Mouse (Mus musculus): Measurements from ENCODE around the gene Rpl23a. TPM values are rescaled to one million over a fixed set of nuclear protein-coding genes. Genes with fewer than 3 reads are reported as not detected.

Gene Rpl23a
- total and polyA plus RNA-seq, 3 experiments = 2,892 to 4,112 TPM; not detected in 1

DNA sequence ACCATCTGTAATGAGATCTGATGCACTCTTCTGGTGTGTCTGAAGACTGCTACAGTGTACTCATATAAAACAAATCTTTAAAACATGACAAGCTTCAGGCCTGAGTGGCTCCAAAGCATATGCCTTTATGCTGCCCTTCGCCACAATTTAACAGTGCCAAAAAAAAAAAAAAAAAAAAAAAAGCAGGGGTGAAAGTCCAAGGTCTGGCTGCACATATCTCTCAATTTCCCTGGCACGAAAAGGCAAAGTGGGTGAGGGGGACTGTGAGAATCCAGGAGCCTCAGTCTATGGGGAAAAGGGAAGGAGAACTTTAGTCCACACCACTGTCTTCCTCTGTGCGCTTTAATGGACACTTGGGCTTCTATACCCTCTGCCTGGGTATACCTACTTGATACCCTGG, 19.0 kb upstream of the Rpl23a start:
- peak; percentile 53 for TF ChIP-seq ZNF384 (IDR thresholded peaks at IDR 0.05; ENCODE audit: low read depth, low read length)
- TF ChIP-seq MAZ (IDR thresholded peaks at IDR 0.05; ENCODE audit: low read depth, low read length) = no peak
- Histone ChIP-seq H3K4me1 (ENCODE audit: control insufficient read depth in 1 of 2, insufficient read depth in 2 of 2, low read length in 2 of 2) (no peaks in the 10 kb centered on the region), H3K79me2 (ENCODE audit: control insufficient read depth, insufficient read depth, low read length, poor library complexity) (no peaks in the 10 kb centered on the region), H3K4me3 (ENCODE audit: control insufficient read depth in 1 of 2, insufficient read depth in 1 of 2, low read depth in 2 of 2, low read length in 2 of 2) (no peak overlapping the region), H3K9ac (ENCODE audit: control insufficient read depth, low read depth, low read length, poor library complexity, severe bottlenecking) (no peak overlapping the region), H3K27me3 (ENCODE audit: control insufficient read depth in 1 of 2, insufficient read depth in 2 of 2, low read length in 2 of 2) (no peaks in the 10 kb centered on the region), H3K9me3 (replicated peaks; ENCODE audit: insufficient read depth, low read length) (no peaks in the 10 kb centered on the region), H3K27ac (ENCODE audit: control insufficient read depth, low read depth, low read length) (no peak overlapping the region), H3K36me3 (ENCODE audit: control insufficient read depth in 1 of 2, insufficient read depth in 2 of 2, low read length in 2 of 2) (peaks cover 0 to 3% of the 10 kb centered on the region in 2 experiments; a peak in 1 of 4 replicates)
- no peak for DNase-seq (ENCODE audit: low read depth, low spot score)

DNA sequence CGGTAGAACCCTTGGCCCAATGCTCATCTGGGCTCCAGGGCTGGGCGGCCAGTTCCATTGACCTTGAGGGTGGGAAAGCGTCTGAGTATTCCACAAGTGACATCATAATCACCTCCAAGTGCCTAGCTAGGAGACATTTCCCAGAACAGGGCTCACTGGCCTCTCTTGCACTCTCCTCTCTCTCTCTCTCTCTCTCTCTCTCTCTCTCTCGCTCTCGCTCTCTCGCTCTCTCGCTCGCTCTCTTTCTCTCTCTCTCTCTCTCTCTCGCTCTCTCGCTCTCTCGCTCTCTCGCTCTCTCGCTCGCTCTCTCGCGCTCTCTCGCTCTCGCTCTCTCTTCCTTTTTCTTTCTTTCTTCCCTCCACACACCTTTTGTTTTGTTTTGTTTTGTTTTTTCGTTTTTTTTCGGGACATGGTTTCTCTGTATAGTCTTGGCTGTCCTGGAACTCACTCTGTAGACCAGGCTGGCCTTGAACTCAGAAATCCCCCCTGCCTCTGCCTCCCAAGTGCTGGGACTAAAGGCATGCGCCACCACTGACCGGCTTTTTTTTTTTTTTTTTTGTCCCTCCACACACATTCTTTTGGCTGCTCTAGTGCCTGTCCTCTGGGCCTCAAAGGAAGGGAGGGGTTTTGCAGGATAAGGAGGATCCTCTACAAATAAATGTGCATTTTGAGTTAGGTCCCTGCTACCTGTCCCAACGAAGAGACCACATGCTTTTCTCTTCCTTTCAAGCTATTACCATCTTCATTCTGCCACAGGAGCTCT, 11.9 kb upstream of the Rpl23a start:
- Histone ChIP-seq H3K9me3 (replicated peaks; ENCODE audit: insufficient read depth, low read length) (no peaks in the 10 kb centered on the region), H3K79me2 (ENCODE audit: control insufficient read depth, insufficient read depth, low read length, poor library complexity) (no peaks in the 10 kb centered on the region), H3K9ac (ENCODE audit: control insufficient read depth, low read depth, low read length, poor library complexity, severe bottlenecking) (peak overlapping the region; percentile 62), H3K27me3 (ENCODE audit: control insufficient read depth in 1 of 2, insufficient read depth in 2 of 2, low read length in 2 of 2) (no peaks in the 10 kb centered on the region), H3K27ac (ENCODE audit: control insufficient read depth, low read depth, low read length) (no peak overlapping the region), H3K36me3 (ENCODE audit: control insufficient read depth in 1 of 2, insufficient read depth in 2 of 2, low read length in 2 of 2) (peaks cover 0 to 2% of the 10 kb centered on the region in 2 experiments; a peak in 1 of 4 replicates), H3K4me3 (ENCODE audit: control insufficient read depth in 1 of 2, insufficient read depth in 1 of 2, low read depth in 2 of 2, low read length in 2 of 2) (peak overlapping the region; percentile 88 to 100), H3K4me1 (ENCODE audit: control insufficient read depth in 1 of 2, insufficient read depth in 2 of 2, low read length in 2 of 2) (peaks cover 0 to 9% of the 10 kb centered on the region in 2 experiments; a peak in 3 of 4 replicates)
- peak; percentile 30 for DNase-seq (ENCODE audit: low read depth, low spot score)
- no peak for TF ChIP-seq CHD2 (IDR thresholded peaks at IDR 0.05; ENCODE audit: low read length)
- no peak for TF ChIP-seq UBTF (IDR thresholded peaks at IDR 0.05; ENCODE audit: borderline replicate concordance, insufficient read depth, low read depth, low read length)
- TF ChIP-seq MYB (IDR thresholded peaks at IDR 0.05; ENCODE audit: low read depth, low read length) = no peak
- TF ChIP-seq USF1 (IDR thresholded peaks at IDR 0.05; ENCODE audit: low read depth, low read length) = no peak
- no peak for TF ChIP-seq RCOR1 (IDR thresholded peaks at IDR 0.05; ENCODE audit: low read depth, low read length)
- TF ChIP-seq KAT2A (conservative IDR thresholded peaks at IDR 0.05; ENCODE audit: low read depth, low read length) = no peak
- TF ChIP-seq SIN3A (IDR thresholded peaks at IDR 0.05; ENCODE audit: low read length) = no peak
- TF ChIP-seq MEF2A (IDR thresholded peaks at IDR 0.05; ENCODE audit: extremely low read depth, insufficient replicate concordance, low read depth, low read length, poor library complexity, severe bottlenecking) = no peak
- TF ChIP-seq ZNF384 (IDR thresholded peaks at IDR 0.05; ENCODE audit: low read depth, low read length) = peak; percentile 65
- 0 out of 4 replicates have a peak, but pooled peaks of 1 of the 2 experiments have one; percentile 9 for TF ChIP-seq POLR2A (IDR thresholded peaks at IDR 0.05; ENCODE audit: control insufficient read depth in 1 of 2, insufficient read depth in 1 of 2, low read depth in 1 of 2, low read length in 2 of 2, poor library complexity in 1 of 2)
- TF ChIP-seq ETS1 (IDR thresholded peaks at IDR 0.05; ENCODE audit: low read depth, low read length) = no peak
- peak; percentile 95; the same call in 1 of the 2 replicates for TF ChIP-seq JUND (IDR thresholded peaks at IDR 0.05; ENCODE audit: low read depth, low read length)
- TF ChIP-seq ZMIZ1 (IDR thresholded peaks at IDR 0.05; ENCODE audit: low read depth, low read length) = no peak
- no peak for TF ChIP-seq MAX (IDR thresholded peaks at IDR 0.05; ENCODE audit: low read length)
